In the genomic region with DNA sequence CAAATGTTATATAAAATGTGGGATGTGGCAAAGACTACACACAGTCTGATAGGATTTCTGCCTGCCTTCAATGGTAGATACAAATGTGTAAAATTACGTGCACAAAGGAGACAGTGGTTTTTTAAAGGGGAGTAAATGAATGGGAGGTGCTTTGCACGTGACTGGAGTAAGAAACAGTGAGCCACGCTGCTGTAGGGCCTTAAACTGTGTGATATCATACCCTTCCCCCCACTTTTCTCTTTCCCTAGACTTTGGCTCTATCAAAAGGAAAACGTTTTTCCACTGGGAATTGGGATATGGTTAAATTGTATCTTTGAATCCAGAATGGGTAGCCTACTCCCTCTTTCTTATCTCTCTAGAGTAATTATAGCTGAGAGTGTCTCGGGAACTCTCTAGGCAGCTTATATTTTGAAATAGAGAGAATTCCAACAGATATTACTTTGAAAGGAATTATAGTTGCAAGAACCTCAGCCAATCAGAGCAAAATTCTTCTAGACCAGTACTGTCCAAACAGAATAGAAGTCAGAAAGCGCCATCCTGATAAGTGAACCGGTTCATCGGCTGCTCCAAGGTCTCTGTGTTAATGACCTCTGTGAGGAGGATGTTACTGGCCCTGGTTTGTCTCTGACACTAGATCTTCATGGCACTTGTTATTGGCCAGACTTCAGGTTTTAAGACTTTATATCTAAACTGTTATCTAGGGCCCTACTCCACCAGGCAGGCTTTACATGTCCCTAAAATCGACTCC, we compare ENCODE assay signal across 12 mouse cellular contexts.
DNase-seq lines count a peak whose midpoint lies in the region; ATAC-seq and TF ChIP-seq lines count a peak whose summit lies in the region.
"Had no signal": no experiment of that assay in that cellular context is flagged by ENCODE, and none has a peak within 500 bp of the region (broad histone marks: within the 10 kb centered on the region; RNA-seq: fewer than 3 reads in every experiment).

No protein-coding gene starts in this region.

- peak overlapping the region; percentile 19; the same call in 1 of the 2 replicates for H3K27ac ChIP-seq in heart, embryonic 10.5 days
- peak overlapping the region; percentile 31; the same call in 1 of the 2 replicates for H3K27ac ChIP-seq in kidney, postnatal 0 days
- H3K27ac ChIP-seq in MEL (ENCODE audit: control insufficient read depth, low read depth, low read length) = no peak overlapping the region
- 0 out of 2 replicates have a peak overlapping the region, but pooled peaks have one; percentile 9 for H3K27ac ChIP-seq in hindbrain, embryonic 15.5 days (replicated peaks)

- TF ChIP-seq EP300 in MEL (IDR thresholded peaks at IDR 0.05; ENCODE audit: low read depth in 1 of 2, low read length in 2 of 2) = no peak

- no peak for DNase-seq in heart, embryonic 10.5 days (ENCODE audit: low spot score)
- DNase-seq in heart, postnatal 4 days = no peak
- no peak for DNase-seq in kidney, postnatal 0 days (ENCODE audit: low spot score)
- no peak for DNase-seq in kidney, postnatal 25 days
- peak; percentile 49 for DNase-seq in MEL (ENCODE audit: low read depth, low spot score)
- DNase-seq in yolk sac, embryonic 10.5 days (ENCODE audit: low spot score) = no peak
- no peak for DNase-seq in ovary, postnatal 36 days (ENCODE audit: low spot score)
- DNase-seq: adrenal gland, adult 8-10 months; gastrocnemius, postnatal 36 days; kidney, adult 2 months; lung, postnatal 36 days had no signal

- TF ChIP-seq RAD21 in MEL (IDR thresholded peaks at IDR 0.05; ENCODE audit: low read depth, low read length) = no peak

- no peaks in the 10 kb centered on the region for H3K9me3 ChIP-seq in heart, embryonic 10.5 days
- H3K9me3 ChIP-seq in kidney, postnatal 0 days (replicated peaks; ENCODE audit: low read length) = no peaks in the 10 kb centered on the region
- H3K9me3 ChIP-seq in MEL (replicated peaks; ENCODE audit: insufficient read depth, low read length) = no peaks in the 10 kb centered on the region
- H3K9me3 ChIP-seq in hindbrain, embryonic 15.5 days = no peaks in the 10 kb centered on the region

- TF ChIP-seq CTCF in kidney, postnatal 0 days (IDR thresholded peaks at IDR 0.05; ENCODE audit: low read depth) = no peak
- no peak for TF ChIP-seq CTCF in MEL (IDR thresholded peaks at IDR 0.05 in 2 of 3, conservative IDR thresholded peaks at IDR 0.05 in 1 of 3; ENCODE audit: control insufficient read depth in 1 of 3, insufficient read depth in 1 of 3, low read depth in 2 of 3, low read length in 3 of 3, poor library complexity in 1 of 3, severe bottlenecking in 1 of 3)

- no peak overlapping the region for H3K9ac ChIP-seq in kidney, postnatal 0 days (ENCODE audit: low read depth, low read length)
- H3K9ac ChIP-seq in MEL (ENCODE audit: control insufficient read depth, low read depth, low read length, poor library complexity, severe bottlenecking) = no peak overlapping the region
- no peak overlapping the region for H3K9ac ChIP-seq in hindbrain, embryonic 15.5 days

- no peaks in the 10 kb centered on the region for H3K36me3 ChIP-seq in heart, embryonic 10.5 days
- H3K36me3 ChIP-seq in kidney, postnatal 0 days (ENCODE audit: insufficient read depth, low read length) = no peaks in the 10 kb centered on the region
- H3K36me3 ChIP-seq in MEL (ENCODE audit: control insufficient read depth in 1 of 2, insufficient read depth in 2 of 2, low read length in 2 of 2) = no peaks in the 10 kb centered on the region
- H3K36me3 ChIP-seq in hindbrain, embryonic 15.5 days = no peaks in the 10 kb centered on the region

- H3K79me2 ChIP-seq in MEL (ENCODE audit: control insufficient read depth, insufficient read depth, low read length, poor library complexity) = no peaks in the 10 kb centered on the region

- 31% methylated on average over 9 of the region's 9 CpGs for WGBS in heart, embryonic 10.5 days
- WGBS in kidney, postnatal 0 days = 48% methylated on average over 9 of the region's 9 CpGs
- WGBS in hindbrain, embryonic 15.5 days = 67% methylated on average over 9 of the region's 9 CpGs

- H3K4me1 ChIP-seq in heart, embryonic 10.5 days = peaks cover 49% of the 10 kb centered on the region
- H3K4me1 ChIP-seq in kidney, postnatal 0 days (replicated peaks; ENCODE audit: insufficient read depth, low read length) = no peaks in the 10 kb centered on the region; the same call in 1 of the 2 replicates
- H3K4me1 ChIP-seq in MEL (ENCODE audit: control insufficient read depth in 1 of 2, insufficient read depth in 2 of 2, low read length in 2 of 2) = no peaks in the 10 kb centered on the region
- peaks cover 10% of the 10 kb centered on the region for H3K4me1 ChIP-seq in hindbrain, embryonic 15.5 days (replicated peaks)

- peak overlapping the region; percentile 21; the same call in 1 of the 2 replicates for H3K4me2 ChIP-seq in kidney, postnatal 0 days (ENCODE audit: low read length)
- no peak overlapping the region; the same call in 1 of the 2 replicates for H3K4me2 ChIP-seq in hindbrain, embryonic 15.5 days

- ATAC-seq in kidney, postnatal 0 days (replicated peaks; ENCODE audit: low FRiP score, low read depth) = no peak
- 0 out of 2 replicates have a peak, but pooled peaks have one; percentile 19 for ATAC-seq in hindbrain, embryonic 15.5 days (ENCODE audit: low FRiP score, low read depth)

- H3K27me3 ChIP-seq in heart, embryonic 10.5 days (ENCODE audit: insufficient read depth, poor library complexity, severe bottlenecking) = no peaks in the 10 kb centered on the region
- no peaks in the 10 kb centered on the region for H3K27me3 ChIP-seq in kidney, postnatal 0 days (ENCODE audit: insufficient read depth, low read length)
- H3K27me3 ChIP-seq in MEL (ENCODE audit: control insufficient read depth in 1 of 2, insufficient read depth in 2 of 2, low read length in 2 of 2) = no peaks in the 10 kb centered on the region
- H3K27me3 ChIP-seq in hindbrain, embryonic 15.5 days = no peaks in the 10 kb centered on the region

- no peak overlapping the region for H3K4me3 ChIP-seq in heart, embryonic 10.5 days
- H3K4me3 ChIP-seq in kidney, postnatal 0 days (replicated peaks; ENCODE audit: low read depth, low read length) = no peak overlapping the region
- H3K4me3 ChIP-seq in MEL (ENCODE audit: control insufficient read depth in 1 of 2, insufficient read depth in 1 of 2, low read depth in 2 of 2, low read length in 2 of 2) = peak overlapping the region in 1 of 2 experiments; percentile 30; a peak in 1 of 4 replicates
- H3K4me3 ChIP-seq in hindbrain, embryonic 15.5 days = no peak overlapping the region

- no peak for TF ChIP-seq POLR2A in MEL (IDR thresholded peaks at IDR 0.05; ENCODE audit: control insufficient read depth in 1 of 2, insufficient read depth in 1 of 2, low read depth in 1 of 2, low read length in 2 of 2, poor library complexity in 1 of 2)

TF ChIP-seq in MEL, 35 proteins besides CTCF, POLR2A, EP300 and RAD21:
- TF ChIP-seq KAT2A (conservative IDR thresholded peaks at IDR 0.05; ENCODE audit: low read depth, low read length) (no peak), BHLHE40 (IDR thresholded peaks at IDR 0.05; ENCODE audit: borderline replicate concordance, low read depth, low read length) (peak; percentile 15; the same call in 1 of the 2 replicates)
